Mouse (Mus musculus) lung, adult 2 months (tissue): ENCODE data around the gene Il17ra.

Experiments used
- CTCF ChIP-seq: fragments of 200-500 bp; IDR thresholded peaks from 2 replicates; pipeline ENCODE4 v1.5.1; 2011; ENCODE audit warnings: mild to moderate bottlenecking, low read length, control low read depth; ENCODE audit not compliant: insufficient read depth
- POLR2A ChIP-seq: fragments of 200-500 bp; IDR thresholded peaks from 2 replicates; pipeline ENCODE4 v1.6.1; 2011; ENCODE audit warnings: low read depth, mild to moderate bottlenecking, control low read depth, low read length, borderline replicate concordance; ENCODE audit errors: extremely low read depth

- TF ChIP-seq POLR2A: no peak
- no peak for TF ChIP-seq CTCF
Measured at GRCm38 (mm10) chr6:120457074-120457473, 6.0 kb upstream of the Il17ra start.
